Comparison of ENCODE assay signal across 14 mouse cellular contexts in genomic region chr2:159816344-159816743, GRCm38 (mm10).
DNase-seq lines count a peak whose midpoint lies in the region.
"Had no signal": no experiment of that assay in that cellular context is flagged by ENCODE, and none has a peak within 500 bp of the region (broad histone marks: within the 10 kb centered on the region; RNA-seq: fewer than 3 reads in every experiment).

No protein-coding gene starts in this region.

- DNase-seq in adrenal gland, postnatal 14 days, result peak; percentile 8
- no peak for DNase-seq in adrenal gland, adult 8-10 months
- DNase-seq in heart, adult 11 months, result peak; percentile 90
- no peak for DNase-seq in heart, adult 9 months (ENCODE audit: low spot score in 2 of 2)
- DNase-seq: adrenal gland, adult 2 months; adrenal gland, postnatal 10 days; adrenal gland, postnatal 25 days; adrenal gland, postnatal 36 days; B cell, adult 2 months; cerebellum, adult 11 months; cerebellum, adult 11-12 months; cerebellum, adult 18-20 months; cerebellum, adult 2 months; cerebellum, adult 8-10 months had no signal

Comparison
In these comparisons a context has a peak if more than half of its experiments do, and no peak if none do; other contexts are left out.
1. DNase-seq: peak in adrenal gland, postnatal 14 days (single experiment) and heart, adult 11 months (single experiment); none in adrenal gland, adult 8-10 months (single experiment) and heart, adult 9 months (0 of 2).